Mouse (Mus musculus) common myeloid progenitor, adult 5-6 weeks (primary cell): ENCODE results near the gene Myo19. TPM values are rescaled to one million over a fixed set of nuclear protein-coding genes. Genes with fewer than 3 reads are reported as not detected.

Experiments used
- ATAC-seq: replicated peaks from 2 replicates; pipeline ENCODE4 v1.8.0; 2016; ENCODE audit warnings: low read depth, mild to moderate bottlenecking, moderate TSS enrichment, inconsistent platforms; ENCODE audit not compliant: poor library complexity, severe bottlenecking
- total RNA-seq: library from RNA; stranded (forward); fragments of 200-1000, 187-1606 nt; gene quantifications from 2 replicates; pipeline ENCODE4 v1.2.3, GENCODE M21; 2017

Myo19 gene
- total RNA-seq, 1 experiment from 2014 or later: 4.9 TPM

- ATAC-seq: peak; percentile 87
Observed at GRCm38 (mm10) chr11:84943948-84944347, 64.0 kb downstream of the Myo19 start.

- ATAC-seq: no peak
Observed at GRCm38 (mm10) chr11:84944639-84945435, 64.9 kb downstream of the Myo19 start.

- ATAC-seq: no peak
Observed at GRCm38 (mm10) chr11:84945841-84946240, 65.9 kb downstream of the Myo19 start.

DNA sequence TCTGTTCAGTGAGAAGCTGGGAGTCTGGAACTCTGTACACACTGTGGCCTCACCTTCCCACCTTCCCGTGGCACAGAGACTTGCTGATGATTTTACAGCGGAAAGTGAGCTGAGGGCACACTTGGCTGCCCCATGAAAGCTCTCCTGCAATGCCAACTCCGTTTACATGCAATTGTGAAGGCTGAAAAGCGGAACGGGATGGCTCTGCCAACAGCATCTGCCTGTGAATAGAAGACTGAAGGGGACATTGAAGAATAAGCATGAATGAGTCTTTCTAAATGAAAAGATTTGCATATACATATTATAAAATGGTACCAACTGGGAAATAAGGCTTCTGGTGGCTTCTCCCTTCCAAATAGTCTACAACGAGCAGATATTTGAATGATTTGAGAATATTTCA lies 67.3 kb downstream of the Myo19 start:
- no peak for ATAC-seq

GRCm38 (mm10) chr11:84948114-84948513 lies 68.2 kb downstream of the Myo19 start:
- no peak for ATAC-seq

- no peak for ATAC-seq
Observed at GRCm38 (mm10) chr11:84948526-84948925, 68.6 kb downstream of the Myo19 start.

- ATAC-seq: no peak
Observed at GRCm38 (mm10) chr11:84952611-84953010, 72.7 kb downstream of the Myo19 start.

DNA sequence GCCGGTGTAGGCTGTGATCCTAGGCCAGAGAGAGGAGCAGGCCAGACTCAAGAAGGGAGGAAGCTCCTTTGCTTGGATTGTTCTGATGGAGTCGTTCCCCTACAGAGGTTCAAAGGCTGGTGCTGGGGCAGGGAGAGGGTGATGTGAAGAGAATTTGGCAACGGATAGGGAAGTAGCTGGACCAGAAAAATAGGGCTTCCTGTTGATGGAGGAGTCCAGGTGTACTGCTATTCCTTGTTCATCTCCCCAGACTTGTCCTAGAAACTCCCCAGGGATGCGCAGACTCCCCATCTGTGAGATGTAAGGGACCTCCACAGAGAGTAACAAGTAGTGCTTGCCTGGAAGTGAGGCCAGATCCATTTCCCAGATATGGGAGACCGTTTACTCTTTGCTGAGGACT lies 76.5 kb downstream of the Myo19 start:
- no peak for ATAC-seq

GRCm38 (mm10) chr11:84957171-84957570 lies 77.2 kb downstream of the Myo19 start:
- no peak for ATAC-seq

DNA sequence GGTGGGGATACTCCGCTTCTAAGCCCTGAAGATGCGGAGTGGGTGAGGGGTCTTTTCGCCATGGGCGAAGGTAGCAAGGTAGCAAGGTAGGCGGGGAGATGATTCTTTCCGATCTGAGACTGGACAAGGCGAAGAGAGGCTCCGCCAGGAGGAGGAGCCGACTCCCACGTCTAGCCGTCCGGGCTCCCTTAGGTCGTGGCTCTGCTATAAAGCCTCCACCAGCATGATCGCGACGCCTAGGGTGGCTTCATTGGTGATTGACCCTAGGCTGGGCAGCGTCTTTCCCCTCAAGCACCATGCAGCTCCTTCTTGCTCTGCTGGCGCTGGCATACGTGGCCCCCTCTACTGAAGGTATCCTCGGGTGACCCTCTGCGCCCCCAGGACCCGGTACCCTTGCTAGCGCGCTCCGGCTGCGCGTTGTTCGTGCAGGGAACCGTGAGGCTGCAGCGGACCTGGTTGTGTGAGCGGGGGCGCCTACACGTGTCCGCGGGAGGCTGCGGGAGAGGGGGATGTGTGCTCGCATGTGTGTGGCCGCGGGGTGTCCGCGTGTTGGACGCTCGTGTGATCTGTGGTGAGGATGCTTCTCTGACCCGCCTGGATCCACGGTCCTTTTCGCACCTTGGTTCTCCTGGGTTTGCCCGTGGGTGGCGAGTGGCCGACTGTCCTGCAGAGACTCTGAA lies 77.8 kb downstream of the Myo19 start, which contains the start of gene Car4:
Gene Car4, plus strand, starts transcription at position 196 of the 680 bp plus-strand sequence.
- ATAC-seq: no peak

DNA sequence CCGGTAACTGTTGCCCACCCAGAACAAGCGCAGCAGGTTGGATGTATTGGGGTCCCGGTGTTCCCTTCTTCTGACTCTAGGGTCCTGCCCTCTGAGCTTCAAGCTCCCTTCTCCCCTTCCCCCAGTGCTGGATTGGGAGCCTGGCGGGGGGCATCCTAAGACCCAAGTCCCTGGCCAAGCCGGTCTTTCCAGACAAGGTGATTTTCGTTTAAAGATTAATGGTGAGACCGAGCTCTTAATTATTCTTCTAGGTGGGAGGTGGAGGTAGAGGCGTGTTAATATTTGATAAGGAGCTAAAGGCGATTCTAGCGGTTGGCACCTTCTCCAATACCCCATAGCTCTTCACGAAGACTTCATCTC lies 78.3 kb downstream of the Myo19 start:
- ATAC-seq: no peak

- no peak for ATAC-seq
Observed at GRCm38 (mm10) chr11:84959181-84959580, 79.2 kb downstream of the Myo19 start.

DNA sequence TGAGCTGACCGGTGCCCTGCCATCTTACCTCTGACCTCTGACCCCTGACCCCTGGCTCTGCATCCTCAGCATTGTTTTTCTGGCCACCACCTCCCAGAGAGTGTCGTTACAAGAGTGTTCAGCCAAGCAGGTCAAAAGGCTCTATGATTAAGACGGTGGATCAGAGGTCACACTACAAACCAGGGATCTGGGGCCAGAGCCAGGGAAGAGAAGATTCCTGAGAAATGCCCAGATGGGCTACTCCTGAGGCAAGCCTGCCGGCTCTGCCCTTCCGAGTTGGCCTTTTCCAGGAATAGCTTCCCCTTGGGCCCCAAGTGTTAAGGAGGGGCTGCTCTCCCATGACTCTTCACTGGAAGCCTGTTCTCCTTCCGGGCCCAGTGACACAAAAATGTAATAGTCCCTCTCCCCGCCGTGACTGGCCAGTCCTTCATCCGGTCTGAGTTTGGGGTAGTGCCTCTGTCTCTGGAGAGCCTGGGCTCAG lies 79.8 kb downstream of the Myo19 start:
- no peak for ATAC-seq

GRCm38 (mm10) chr11:84960291-84960690 lies 80.3 kb downstream of the Myo19 start:
- no peak for ATAC-seq

DNA sequence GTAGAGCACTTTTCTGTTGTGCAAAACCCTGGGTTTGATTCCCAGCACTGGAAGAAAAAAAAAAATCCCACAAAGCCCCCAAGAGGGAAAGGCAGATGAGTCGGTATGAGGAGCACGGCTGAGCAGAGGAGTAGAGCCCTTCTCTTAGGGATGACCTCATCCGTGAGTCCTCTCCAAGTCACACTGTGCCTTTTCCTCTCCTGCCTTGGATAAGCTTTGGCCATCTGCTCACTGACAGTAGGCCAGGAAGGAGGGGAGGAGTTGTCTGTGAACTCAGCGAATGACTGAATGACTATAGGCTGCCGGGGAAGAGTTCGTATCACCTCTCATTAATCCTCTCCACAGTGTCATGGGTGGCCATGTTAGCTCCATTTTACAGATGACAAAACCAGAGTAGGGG lies 80.8 kb downstream of the Myo19 start:
- no peak for ATAC-seq

Other genes with a start within 250 kb of the Myo19 start
- 7.0 and 12.7 TPM in 2 replicates for gene Mrm1, start 60.6 kb upstream of the Myo19 start, total RNA-seq
- 17.1 and 18.4 TPM in 2 replicates for gene Dhrs11, start 51.2 kb upstream of the Myo19 start, total RNA-seq
- 177 and 217 TPM in 2 replicates for gene Ggnbp2, start 9.3 kb upstream of the Myo19 start, total RNA-seq
- 6.4 and 12.0 TPM in 2 replicates for gene Pigw, start 137 bp downstream of the Myo19 start, total RNA-seq
- 36.0 and 42.0 TPM in 2 replicates for gene Znhit3, start 36.2 kb downstream of the Myo19 start, total RNA-seq
- gene Car4, start 77.6 kb downstream of the Myo19 start, total RNA-seq: not detected in 2 replicates